Comparison of ENCODE assay signal across 29 mouse cellular contexts in genomic region chr2:10410069-10410468, GRCm38 (mm10). TPM values are rescaled to one million over a fixed set of nuclear protein-coding genes. Genes with fewer than 3 reads are reported as not detected.
DNase-seq lines count a peak whose midpoint lies in the region; ATAC-seq and TF ChIP-seq lines count a peak whose summit lies in the region.
"Had no signal": no experiment of that assay in that cellular context is flagged by ENCODE, and none has a peak within 500 bp of the region (broad histone marks: within the 10 kb centered on the region; RNA-seq: fewer than 3 reads in every experiment).

No protein-coding gene starts in this region.

- WGBS in forebrain, embryonic 14.5 days, result 63% methylated on average over 5 of the region's 5 CpGs
- WGBS in forebrain, embryonic 12.5 days, result 77% methylated on average over 5 of the region's 5 CpGs
- WGBS in forebrain, postnatal 0 days, result 48% methylated on average over 5 of the region's 5 CpGs

- H3K36me3 ChIP-seq in forebrain, embryonic 14.5 days (ENCODE audit: control insufficient read depth, insufficient read depth, low read length), result no peaks in the 10 kb centered on the region
- H3K36me3 ChIP-seq in forebrain, embryonic 12.5 days (replicated peaks), result no peaks in the 10 kb centered on the region
- H3K36me3 ChIP-seq in forebrain, postnatal 0 days (ENCODE audit: insufficient read depth), result no peaks in the 10 kb centered on the region
- H3K36me3 ChIP-seq: heart, embryonic 10.5 days; heart, embryonic 15.5 days; hindbrain, embryonic 12.5 days; intestine, embryonic 15.5 days; neural tube, embryonic 15.5 days had no signal

- TF ChIP-seq CTCF in forebrain, postnatal 0 days (IDR thresholded peaks at IDR 0.05; ENCODE audit: low read depth), result no peak

- no peak overlapping the region for H3K4me3 ChIP-seq in forebrain, embryonic 14.5 days (ENCODE audit: low read depth, low read length)
- no peak overlapping the region for H3K4me3 ChIP-seq in forebrain, embryonic 12.5 days (replicated peaks)
- H3K4me3 ChIP-seq in forebrain, postnatal 0 days (ENCODE audit: low read depth, low read length), result no peak overlapping the region
- H3K4me3 ChIP-seq: erythroblast, embryonic 14.5 days; heart, embryonic 10.5 days; heart, embryonic 15.5 days; hindbrain, embryonic 12.5 days; intestine, embryonic 15.5 days; layer of hippocampus, adult 2 months; neural tube, embryonic 15.5 days had no signal

- intact Hi-C loops in left cerebral cortex, postnatal 4 days (cut with DNase I), result no loop called here

- no peak overlapping the region for H3K27ac ChIP-seq in forebrain, embryonic 14.5 days (ENCODE audit: low read depth, low read length)
- H3K27ac ChIP-seq in forebrain, embryonic 12.5 days, result no peak overlapping the region
- H3K27ac ChIP-seq in forebrain, postnatal 0 days (ENCODE audit: low read depth, low read length), result no peak overlapping the region
- H3K27ac ChIP-seq: heart, embryonic 10.5 days; heart, embryonic 15.5 days; hindbrain, embryonic 12.5 days; hindbrain, postnatal 0 days; intestine, embryonic 15.5 days; layer of hippocampus, adult 2 months; liver, embryonic 14.5 days; neural tube, embryonic 15.5 days had no signal

- no peaks in the 10 kb centered on the region for H3K9me3 ChIP-seq in forebrain, embryonic 14.5 days (replicated peaks; ENCODE audit: control insufficient read depth, low read length)
- H3K9me3 ChIP-seq in forebrain, embryonic 12.5 days, result no peaks in the 10 kb centered on the region
- no peaks in the 10 kb centered on the region for H3K9me3 ChIP-seq in forebrain, postnatal 0 days (ENCODE audit: low read length)
- H3K9me3 ChIP-seq: G1E; heart, embryonic 10.5 days; heart, embryonic 15.5 days; hindbrain, embryonic 12.5 days; intestine, embryonic 15.5 days; neural tube, embryonic 15.5 days had no signal

- peak; percentile 79; the same call in 1 of the 2 replicates for ATAC-seq in forebrain, embryonic 14.5 days
- ATAC-seq in forebrain, embryonic 12.5 days (ENCODE audit: low FRiP score), result no peak
- peak; percentile 27; the same call in 1 of the 2 replicates for ATAC-seq in forebrain, postnatal 0 days
- ATAC-seq: hindbrain, postnatal 0 days; intestine, embryonic 15.5 days had no signal

- H3K9ac ChIP-seq in forebrain, embryonic 14.5 days (ENCODE audit: low read length), result no peak overlapping the region
- H3K9ac ChIP-seq in forebrain, embryonic 12.5 days, result no peak overlapping the region
- no peak overlapping the region for H3K9ac ChIP-seq in forebrain, postnatal 0 days
- H3K9ac ChIP-seq: heart, embryonic 15.5 days; hindbrain, embryonic 12.5 days; intestine, embryonic 15.5 days; liver, embryonic 14.5 days; neural tube, embryonic 15.5 days had no signal

- H3K27me3 ChIP-seq in forebrain, embryonic 14.5 days (replicated peaks; ENCODE audit: control insufficient read depth, insufficient read depth, low read length), result no peaks in the 10 kb centered on the region
- no peaks in the 10 kb centered on the region for H3K27me3 ChIP-seq in forebrain, embryonic 12.5 days
- H3K27me3 ChIP-seq in forebrain, postnatal 0 days (ENCODE audit: insufficient read depth, low read length), result no peaks in the 10 kb centered on the region
- H3K27me3 ChIP-seq: heart, embryonic 15.5 days; hindbrain, embryonic 12.5 days; intestine, embryonic 15.5 days; neural tube, embryonic 15.5 days had no signal

- H3K4me2 ChIP-seq in forebrain, embryonic 14.5 days (ENCODE audit: low read length), result no peak overlapping the region
- H3K4me2 ChIP-seq in forebrain, embryonic 12.5 days, result no peak overlapping the region
- H3K4me2 ChIP-seq in forebrain, postnatal 0 days (ENCODE audit: low read depth), result no peak overlapping the region
- H3K4me2 ChIP-seq: heart, embryonic 15.5 days; hindbrain, embryonic 12.5 days; intestine, embryonic 15.5 days; neural tube, embryonic 15.5 days had no signal

- H3K4me1 ChIP-seq in forebrain, embryonic 14.5 days (ENCODE audit: control insufficient read depth, insufficient read depth, low read length), result no peaks in the 10 kb centered on the region; the same call in 1 of the 2 replicates
- no peaks in the 10 kb centered on the region for H3K4me1 ChIP-seq in forebrain, embryonic 12.5 days
- no peaks in the 10 kb centered on the region for H3K4me1 ChIP-seq in forebrain, postnatal 0 days (ENCODE audit: insufficient read depth)
- H3K4me1 ChIP-seq: heart, embryonic 10.5 days; heart, embryonic 15.5 days; hindbrain, embryonic 12.5 days; intestine, embryonic 15.5 days; neural tube, embryonic 15.5 days had no signal

- peak; percentile 62 for DNase-seq in forebrain, embryonic 14.5 days (ENCODE audit: low spot score)
- DNase-seq in left cerebral cortex, adult 11 months (ENCODE audit: low spot score), result peak; percentile 4
- DNase-seq in left cerebral cortex, postnatal 4 days, result no peak
- peak; percentile 69 for DNase-seq in brain, adult 2 months (ENCODE audit: low read depth, low spot score)
- DNase-seq in forebrain, postnatal 0 days, result peak; percentile 34
- no peak for DNase-seq in adrenal gland, postnatal 14 days
- DNase-seq: adrenal gland, adult 8-10 months; cerebellum, adult 18-20 months; cerebellum, postnatal 10 days; gastrocnemius, postnatal 10 days; kidney, adult 2 months; kidney, postnatal 36 days; liver; lung, adult 2 months; lung, postnatal 10 days; spleen, adult 18-20 months; thymus, adult 18-20 months; thymus, postnatal 25 days had no signal

RNA-seq across cellular contexts. Expression of gene Sfmbt2, which starts 39.8 kb away (rescaled TPM):
- 1.8 and 2.2 TPM in 2 replicates for polyA plus RNA-seq in forebrain, embryonic 14.5 days (2014; fragmentation: Nextera tagmentation; extraction: Ambion mirVana)
- polyA plus RNA-seq in forebrain, embryonic 12.5 days (2016; fragmentation: Nextera tagmentation; extraction: Ambion mirVana), result 1.5 and 2.3 TPM in 2 replicates
- total RNA-seq in left cerebral cortex, postnatal 4 days (2021), result 1 to 10 TPM; 5.2 to 5.4 TPM
- 4.4 and 6.4 TPM in 2 replicates for total RNA-seq in forebrain, postnatal 0 days (2014; rRNA removed)
- 1.6 and 2.2 TPM in 2 replicates for polyA plus RNA-seq in forebrain, postnatal 0 days (2015; fragmentation: Nextera tagmentation; extraction: Ambion mirVana)
- 1.3 and 1.6 TPM in 2 replicates for total RNA-seq in adrenal gland, postnatal 14 days (2021)
- polyA plus RNA-seq: erythroblast, embryonic 14.5 days had no signal

Comparison
In these comparisons a context has a peak if more than half of its experiments do, and no peak if none do; other contexts are left out.
1. DNase-seq: peak in forebrain, embryonic 14.5 days (single experiment), left cerebral cortex, adult 11 months (single experiment), brain, adult 2 months (single experiment) and forebrain, postnatal 0 days (single experiment); none in left cerebral cortex, postnatal 4 days (single experiment) and adrenal gland, postnatal 14 days (single experiment).